Mouse (Mus musculus) spleen, adult 2 months (tissue): ENCODE results near the gene Shisa2.
"Not testable (repeated sequence)": the region's sequence is repeated elsewhere in the genome, so short reads cannot be mapped to it uniquely, and the experiment has no call there.

Source experiments
- CTCF ChIP-seq: fragments of 200-500 bp; IDR thresholded peaks from 2 replicates; pipeline ENCODE4 v1.5.1; 2011; ENCODE audit warnings: mild to moderate bottlenecking, inconsistent platforms; ENCODE audit not compliant: insufficient read depth, insufficient read length, insufficient replicate concordance; ENCODE audit errors: extremely low read depth
- POLR2A ChIP-seq: fragments of 200-500 bp; IDR thresholded peaks from 2 replicates; pipeline ENCODE4 v1.6.1; 2011; ENCODE audit warnings: low read depth, low read length, inconsistent platforms

DNA sequence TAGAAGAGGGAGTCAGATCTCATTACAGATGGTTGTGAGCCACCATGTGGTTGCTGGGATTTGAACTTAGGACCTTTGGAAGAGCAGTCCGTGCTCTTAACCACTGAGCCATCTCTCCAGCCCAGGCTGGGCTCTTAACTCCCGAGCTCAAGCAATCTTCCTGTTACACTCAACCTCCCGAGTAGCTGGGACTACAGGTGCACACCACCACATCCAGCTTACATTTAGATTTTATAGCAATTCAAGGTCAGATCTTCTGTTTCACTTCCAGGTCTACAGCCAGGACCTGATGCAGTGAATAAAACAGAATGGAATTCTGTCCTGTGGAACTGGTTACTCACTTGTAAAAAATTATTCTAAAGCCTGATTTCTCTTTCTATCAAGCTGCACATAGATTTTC, 11.0 kb upstream of the Shisa2 start:
- TF ChIP-seq CTCF, POLR2A: not testable (repeated sequence)
